Mouse (Mus musculus): ENCODE results near the gene Nit2.
"Not testable (repeated sequence)": the region's sequence is repeated elsewhere in the genome, so short reads cannot be mapped to it uniquely, and the experiment has no call there.

The Nit2 gene

DNA sequence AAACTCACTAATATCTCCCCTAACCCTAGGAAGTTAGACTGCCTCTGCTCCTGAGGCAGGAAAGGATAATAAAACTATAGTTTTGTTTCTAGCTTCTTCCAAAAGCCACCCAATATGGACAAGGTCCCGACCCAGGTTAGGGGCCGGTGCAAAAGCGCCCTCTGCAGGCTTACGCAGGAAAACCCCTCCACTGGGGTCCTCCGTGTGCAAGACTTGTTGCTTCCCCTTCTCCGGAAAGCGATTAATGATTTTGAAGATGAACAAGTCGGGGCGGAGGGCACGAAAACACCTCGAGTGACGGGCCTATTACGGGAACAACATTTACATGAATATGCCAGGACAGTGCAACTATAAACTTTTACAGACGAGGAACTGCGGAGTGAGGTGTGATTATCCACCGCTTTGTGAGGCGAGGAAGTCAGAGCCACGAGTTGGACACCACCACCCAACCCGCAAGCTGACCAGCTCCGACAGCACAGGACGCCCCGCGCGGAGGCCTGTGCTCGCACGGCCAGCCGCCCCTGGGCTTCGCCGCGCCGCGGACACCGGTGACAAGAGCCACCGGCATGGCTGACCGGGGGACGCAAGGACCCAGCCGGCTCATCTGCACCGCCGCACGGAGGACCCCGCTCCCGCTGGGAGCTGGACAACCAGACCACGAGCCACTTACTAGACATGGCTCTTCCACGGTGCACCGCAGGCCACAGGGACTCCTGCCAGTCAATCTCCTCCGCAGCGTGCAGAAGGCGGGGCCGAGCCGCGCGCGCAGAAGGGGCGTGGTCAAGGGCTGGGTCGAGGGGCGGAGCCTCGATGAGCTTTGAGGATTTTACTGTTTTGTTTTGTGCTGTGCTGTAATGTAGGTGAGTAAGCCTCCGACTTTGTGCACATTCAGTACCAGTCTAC, at the start of gene Nit2:
TSS of gene Nit2 (minus strand) at position 731 of the 903 bp plus-strand sequence.
- peak; percentile 94 for DNase-seq

DNA sequence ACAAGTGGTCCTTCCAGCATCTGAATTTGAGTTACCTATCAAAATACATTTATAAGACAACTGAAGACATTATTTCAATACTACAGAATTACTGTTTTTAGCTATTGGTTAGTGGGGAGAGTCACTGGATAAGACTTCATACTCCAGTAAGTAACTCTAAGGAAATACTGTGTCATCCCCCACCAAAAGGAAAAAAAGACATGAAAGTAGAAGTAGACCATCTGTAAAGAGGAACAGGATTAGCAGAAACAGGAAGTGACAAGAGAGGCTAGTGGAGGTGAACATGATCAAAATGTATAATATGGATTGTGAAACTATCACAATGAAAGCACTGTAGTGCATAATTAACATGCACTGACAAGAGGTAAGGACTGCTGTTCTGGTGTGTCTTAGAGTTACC, 48.8 kb upstream of the Nit2 start:
- DNase-seq = no peak

DNA sequence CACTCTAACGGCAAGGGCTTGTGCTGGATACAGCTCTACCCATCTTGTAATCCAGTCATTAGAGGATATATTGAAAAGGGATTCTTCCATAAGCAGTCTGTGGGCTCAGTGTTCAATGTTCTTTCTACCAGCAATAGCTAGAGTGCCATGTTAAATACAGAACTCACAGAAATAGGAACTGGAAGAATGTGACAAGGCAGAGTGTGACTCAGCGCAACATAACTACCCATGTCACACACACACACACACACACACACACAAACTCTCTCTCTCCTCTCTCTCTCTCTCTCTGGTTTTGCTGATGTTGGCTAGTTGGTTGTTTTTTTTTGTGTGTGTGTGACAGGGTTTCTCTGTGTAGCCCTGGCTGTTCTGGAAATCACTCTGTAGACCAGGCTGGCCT, 43.9 kb upstream of the Nit2 start:
- no peak for DNase-seq

DNA sequence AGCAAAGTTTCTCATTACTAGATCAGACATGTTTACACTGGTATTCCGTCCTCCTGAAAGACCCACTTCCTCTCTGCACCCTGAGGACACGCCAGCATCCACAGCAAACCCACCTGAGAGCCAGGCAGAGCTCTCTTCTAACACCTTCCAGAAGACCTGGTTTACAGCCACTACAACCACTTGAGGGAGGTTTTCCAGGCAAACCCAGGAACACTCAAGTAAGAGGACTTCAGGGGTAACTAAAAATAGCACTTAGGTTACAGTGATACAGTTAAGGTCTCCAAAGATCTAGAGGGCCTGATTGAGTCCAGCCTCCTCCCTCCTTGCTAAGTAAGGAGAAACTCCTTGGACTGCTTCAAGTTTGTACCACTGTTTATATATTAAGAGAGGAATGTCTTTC, 41.2 kb upstream of the Nit2 start:
- DNase-seq = no peak

DNA sequence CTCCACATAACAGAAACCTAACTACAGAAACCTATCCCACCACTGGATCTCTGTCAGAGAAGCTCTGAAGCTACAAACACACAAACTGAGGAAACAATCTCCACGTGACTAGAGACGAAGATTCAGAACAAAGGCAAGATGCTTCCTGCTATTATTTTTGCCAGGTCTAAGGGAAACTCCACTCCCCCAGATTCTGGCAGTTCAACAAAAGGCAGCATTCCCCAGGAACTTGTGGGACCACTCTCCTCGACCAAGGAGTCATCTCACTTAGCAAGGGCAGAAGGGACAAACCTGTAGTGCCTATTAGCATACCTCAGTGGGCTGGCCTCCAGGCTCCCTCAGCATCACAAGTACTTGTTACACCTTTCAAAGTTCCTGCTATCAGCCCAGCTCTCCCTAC, 30.1 kb upstream of the Nit2 start:
- no peak for DNase-seq

DNA sequence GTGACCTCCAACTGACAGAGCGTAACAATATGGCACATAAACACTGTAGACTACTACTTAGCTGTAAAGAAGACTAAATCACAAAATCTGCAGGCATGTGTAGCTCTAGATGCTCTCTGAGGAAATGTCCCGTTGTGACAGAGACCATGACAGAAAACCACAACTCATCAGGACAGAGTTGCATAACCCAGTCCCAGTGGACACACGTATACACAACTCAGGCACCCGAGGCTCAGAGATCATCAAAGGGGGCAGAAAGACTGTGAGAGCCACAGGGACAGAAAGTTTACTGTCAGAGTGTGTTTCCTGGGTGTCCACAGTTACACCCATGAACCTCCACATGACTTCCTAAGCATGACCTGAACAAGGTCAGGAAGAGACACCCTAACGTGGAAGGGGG, 29.4 kb upstream of the Nit2 start:
- no peak for DNase-seq

DNA sequence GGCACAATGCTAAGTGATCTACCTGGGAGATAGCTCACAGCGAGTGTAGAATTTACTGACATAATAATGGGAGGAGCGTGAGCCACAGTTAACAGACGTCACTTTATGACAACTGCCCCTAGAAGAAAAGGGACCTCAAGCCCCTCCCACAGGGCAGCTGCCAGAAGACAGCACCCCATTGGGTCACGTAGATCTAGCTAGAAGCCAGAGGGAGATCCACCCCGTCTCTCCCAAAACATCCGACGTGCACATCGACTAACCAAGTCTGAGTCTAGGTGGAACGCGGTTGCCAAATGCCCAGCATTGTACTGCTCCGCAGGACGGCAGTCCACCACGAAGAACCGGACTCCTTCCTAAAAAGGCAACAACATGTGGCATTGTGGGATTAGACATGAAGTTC, 24.1 kb upstream of the Nit2 start:
- DNase-seq = no peak

DNA sequence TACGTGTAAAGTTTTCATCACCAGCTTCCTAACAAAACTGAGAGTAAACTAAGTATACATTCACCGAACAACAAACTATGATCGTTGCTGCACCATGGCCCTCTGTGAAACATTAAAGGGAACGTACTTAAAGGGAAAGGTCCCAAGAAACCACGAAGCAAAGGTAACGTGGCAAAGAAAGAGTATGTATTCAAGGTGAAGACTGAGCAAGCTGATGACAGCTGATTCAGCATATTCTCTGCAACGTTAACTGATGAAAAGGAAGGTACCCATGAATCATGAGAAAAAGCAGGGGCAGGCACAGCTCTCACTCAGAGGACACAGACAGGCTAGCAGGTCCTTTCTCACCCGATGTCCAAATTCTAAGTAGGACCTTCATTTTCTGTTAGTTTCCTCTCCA, 23.2 kb upstream of the Nit2 start:
- no peak for DNase-seq

DNA sequence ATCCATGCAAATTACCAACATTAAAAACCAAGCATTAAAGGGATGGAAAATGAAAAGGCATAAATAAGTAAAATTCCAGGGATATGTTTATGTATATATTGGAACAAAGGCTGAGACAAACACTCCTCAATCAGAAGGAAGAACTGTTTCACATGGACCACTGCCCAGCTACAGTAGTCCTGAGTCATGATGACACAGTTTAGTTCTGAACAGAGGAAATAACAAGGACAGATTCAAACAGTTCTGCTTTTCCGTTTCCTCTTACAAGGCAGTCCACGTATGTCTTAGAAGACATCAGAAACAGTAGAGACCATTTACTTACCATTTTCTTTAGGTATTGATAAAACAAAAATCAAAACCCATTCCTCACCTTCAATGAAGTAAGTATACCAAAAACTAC, 22.4 kb upstream of the Nit2 start:
- DNase-seq = no peak

DNA sequence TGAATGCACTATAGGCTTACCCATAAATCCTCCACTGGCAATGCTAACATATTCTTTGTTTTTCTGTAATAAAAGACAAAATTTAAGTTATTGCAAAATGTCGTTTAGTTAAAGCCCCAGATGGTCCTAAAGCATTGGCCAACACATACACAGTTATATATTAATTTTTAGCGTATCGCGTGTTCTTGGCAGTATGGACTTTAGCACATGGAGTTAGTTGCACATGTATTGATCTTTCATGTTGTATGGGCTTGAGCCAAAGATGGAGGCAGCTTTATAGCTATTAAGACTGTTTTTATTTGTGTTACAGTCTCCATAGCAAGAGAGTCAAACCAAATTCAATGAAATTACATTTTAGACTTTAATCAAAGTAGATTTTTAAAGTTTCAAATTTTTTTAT, 19.5 kb upstream of the Nit2 start:
- no peak for DNase-seq

DNA sequence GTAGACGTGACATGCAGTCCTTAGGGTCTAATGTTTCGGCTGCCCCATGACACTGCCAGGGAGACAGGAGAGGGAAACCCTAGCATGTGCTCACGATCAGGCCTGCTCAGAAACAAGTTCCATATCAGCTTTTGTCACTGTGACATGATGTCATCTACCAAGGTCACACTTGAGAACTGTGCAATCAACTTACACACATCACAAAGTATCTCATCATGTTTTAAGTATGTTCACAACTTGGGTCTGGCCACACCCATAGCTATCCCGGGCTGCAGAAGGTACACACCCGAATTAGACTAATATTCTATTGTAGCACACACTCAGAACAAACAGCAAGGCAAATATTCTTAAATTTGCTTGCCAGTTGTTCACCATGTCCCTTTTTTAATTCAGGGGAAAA, 14.9 kb upstream of the Nit2 start:
- no peak for DNase-seq

DNA sequence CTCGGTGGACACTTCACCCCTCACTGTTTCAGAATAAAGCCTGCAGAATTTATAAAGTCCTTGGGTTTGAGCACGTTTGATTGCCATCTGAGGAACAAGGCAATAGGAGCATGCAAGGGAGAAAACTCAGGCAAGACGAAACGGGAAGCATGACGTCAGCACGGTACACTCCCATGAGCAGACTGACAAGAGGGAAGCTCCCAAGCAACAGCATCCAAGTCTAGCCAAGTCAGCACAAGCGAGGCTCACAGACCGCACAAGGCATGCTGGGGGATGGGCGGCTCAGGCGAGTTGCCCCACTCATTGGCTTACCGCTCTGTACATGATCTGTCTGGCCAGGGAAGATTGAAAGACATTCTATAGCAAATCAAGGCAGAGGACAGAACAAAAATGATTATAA, 14.0 kb upstream of the Nit2 start:
- peak; percentile 42 for DNase-seq

DNA sequence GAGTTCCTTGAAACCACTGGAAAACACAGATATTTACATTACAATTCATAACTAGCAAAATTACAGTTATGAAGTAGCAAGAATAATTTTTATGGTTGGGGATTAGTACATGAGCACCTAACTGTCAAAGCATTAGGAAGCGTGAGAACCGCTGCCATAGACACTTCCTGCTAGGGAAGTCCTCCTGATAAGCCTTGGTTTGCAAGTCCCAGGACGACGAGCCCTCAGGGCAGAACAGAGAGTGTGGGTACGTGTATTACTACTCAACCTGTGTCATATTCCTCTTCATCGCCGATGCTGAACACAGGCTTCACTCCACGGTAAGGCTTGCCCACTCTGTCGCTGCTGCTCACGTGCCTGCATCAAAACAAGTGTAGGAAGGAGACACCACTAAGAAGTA, 10.5 kb upstream of the Nit2 start:
- no peak for DNase-seq

DNA sequence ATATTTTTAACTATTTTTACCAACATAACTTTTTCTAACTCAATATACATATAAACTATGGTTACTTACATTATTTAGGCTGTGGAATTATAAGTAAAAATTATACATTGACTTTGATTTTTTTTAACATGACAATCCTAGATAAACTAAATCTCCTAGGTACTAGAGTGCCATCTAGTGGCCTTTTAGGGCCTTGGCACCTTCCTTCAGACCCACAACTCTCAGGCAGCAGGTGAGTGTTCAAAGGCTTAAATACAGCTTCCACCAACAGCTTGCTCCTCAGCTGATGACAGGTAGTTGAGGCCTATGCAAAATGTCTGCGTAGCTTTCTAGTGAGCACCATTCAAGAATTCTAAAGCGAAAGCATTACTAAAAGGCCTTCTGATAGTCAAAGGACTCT, 10.1 kb upstream of the Nit2 start:
- DNase-seq = no peak

DNA sequence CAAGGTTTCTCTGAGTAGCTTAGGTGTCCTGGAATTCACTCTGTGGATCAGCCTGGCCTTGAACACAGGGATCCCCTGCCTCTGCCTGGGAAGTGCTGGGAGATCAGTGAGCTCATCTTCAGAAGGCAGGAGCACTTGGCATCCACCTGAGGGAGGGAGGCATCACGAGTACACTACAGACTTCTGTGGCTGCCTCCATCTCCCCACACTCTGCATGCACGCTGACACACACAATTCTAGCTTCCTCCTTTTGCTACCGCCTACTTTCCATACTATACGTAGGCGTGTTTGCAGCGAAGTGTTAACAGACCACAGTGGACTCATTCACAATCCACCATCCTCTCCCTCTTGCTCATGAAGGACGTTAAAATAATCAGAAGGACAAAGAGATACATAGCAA, 9.1 kb upstream of the Nit2 start:
- DNase-seq = peak; percentile 32

DNA sequence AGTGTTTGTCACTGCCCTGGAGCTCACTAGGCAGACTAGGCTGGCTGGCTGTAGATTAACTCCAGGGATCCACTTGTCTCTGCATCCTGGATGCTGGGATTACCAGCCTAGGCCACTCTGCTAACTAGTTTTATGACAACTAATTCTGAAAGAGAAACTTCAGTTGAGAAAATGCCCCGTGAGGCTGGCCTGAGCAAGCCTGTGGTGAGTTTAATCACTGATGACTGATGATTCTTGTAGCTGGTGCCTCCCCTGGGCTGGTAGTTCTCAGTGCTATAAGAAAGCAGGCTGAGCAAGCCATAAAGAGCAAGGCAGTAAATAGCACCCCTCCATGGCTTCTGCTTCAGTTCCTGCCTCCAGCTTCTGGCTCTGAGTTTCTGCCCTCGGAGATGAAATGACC, 8.6 kb upstream of the Nit2 start:
- no peak for DNase-seq

DNA sequence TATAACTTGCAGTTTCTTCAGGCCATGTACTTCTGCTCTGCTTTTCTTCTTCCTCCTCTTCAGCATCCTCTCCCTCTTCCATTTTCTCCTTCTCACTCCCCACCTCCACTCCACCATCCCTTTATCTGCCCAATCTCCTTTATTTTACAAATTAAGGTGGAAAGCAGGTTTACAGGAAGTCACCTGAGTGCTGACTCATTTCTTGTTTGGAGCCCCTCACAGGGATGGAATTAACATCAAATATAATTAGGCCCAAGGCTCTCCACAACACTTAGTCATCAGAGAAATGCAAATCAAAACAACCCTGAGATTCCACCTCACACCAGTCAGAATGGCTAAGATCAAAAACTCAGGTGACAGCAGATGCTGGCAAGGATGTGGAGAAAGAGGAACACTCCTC, 7.3 kb upstream of the Nit2 start:
- not testable (repeated sequence) for DNase-seq

DNA sequence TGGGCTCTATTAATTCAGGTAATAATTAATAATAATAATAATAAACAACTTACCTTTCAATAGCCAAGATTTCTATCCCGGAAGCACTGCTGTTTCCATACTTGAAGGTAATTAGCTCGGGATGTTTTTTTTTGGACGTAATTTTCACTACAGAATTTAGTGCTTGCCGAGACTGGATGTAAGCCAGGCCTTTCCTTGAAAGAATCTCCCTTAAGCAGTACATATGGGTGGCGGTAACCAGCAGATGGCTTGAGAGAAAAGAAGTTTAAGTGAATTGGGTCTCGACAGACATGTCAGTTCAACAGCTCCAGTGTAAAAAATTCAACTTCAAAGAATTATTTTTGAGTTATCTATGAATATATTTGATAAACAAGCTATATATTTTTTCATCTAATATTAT, 4.4 kb upstream of the Nit2 start:
- no peak for DNase-seq

DNA sequence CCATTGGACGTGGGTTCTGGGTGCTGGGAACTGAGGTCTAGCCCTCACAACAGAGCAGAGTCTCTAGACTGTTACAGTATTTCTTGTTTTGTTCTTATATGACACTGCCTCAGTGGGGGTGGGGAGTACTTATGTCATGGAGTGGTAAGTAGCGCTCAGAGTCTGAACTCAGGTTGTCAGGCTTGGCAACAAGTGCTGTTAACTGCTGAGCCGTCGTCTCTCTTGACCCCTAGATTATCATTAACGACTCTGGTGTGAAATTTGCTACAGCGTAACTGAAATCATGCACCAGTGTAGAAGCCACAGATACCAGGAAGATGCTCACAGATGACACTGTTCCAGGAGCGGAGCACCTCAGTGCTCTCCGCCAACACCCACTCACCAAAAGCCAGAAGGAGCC, 4.0 kb upstream of the Nit2 start:
- DNase-seq = no peak

DNA sequence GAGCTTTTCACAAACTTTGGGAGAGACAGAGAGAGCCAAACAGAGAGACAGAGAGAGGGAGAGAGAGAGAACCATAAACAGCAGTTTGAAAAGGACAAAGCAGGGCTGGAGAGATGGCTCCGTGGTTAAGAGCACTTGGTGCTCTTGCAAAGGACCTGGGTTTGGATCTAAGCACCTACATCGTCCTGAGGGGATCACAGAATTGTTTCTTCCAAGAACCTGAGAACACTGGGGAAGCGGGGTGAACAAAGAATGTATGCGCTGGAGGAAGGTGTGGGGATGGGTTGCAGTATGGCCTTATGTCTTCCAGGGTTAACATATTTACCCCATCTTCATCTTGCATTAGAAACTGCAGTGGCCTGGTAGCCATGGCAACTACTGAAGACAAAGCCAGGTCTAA, 1.1 kb upstream of the Nit2 start:
- DNase-seq = no peak

DNA sequence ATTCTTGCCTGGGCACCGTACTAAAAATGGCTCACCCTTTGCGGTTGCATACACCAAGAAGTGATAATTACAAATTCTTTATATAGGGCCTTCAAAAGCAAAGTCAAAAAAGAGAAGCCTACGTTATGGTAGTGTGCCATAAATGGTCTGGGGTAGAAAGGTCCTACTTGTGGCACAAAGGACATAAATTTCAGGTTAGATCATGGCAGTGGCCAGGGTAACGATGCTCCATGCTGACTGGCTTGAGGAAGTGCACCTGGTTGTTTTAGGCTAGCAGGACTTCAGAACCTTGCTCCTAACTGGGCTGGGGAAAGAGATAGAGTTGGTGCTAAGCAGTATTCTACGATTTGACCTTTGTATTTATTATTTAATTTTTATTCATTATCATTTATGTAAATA, 372 bp upstream of the Nit2 start:
- no peak for DNase-seq

DNA sequence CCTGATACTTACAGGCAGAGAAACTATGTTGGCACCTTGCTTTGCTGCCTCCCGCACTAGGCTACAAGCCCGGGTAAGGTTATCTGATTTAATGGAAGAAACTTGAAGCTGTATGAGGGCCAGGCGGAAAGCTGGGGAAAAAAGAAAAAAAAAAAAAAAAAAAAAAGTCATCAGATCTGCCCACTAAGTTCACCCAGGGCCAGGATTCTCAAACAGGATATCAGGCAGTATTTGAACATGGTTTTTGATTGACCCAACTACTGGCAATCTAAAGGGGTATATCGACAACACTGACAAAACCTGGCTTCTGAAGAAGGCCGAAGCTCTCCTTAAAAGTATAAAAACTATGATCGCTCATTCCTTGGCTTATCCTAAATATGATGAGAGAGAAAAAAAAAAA, 1.1 kb downstream of the Nit2 start:
- DNase-seq = no peak

DNA sequence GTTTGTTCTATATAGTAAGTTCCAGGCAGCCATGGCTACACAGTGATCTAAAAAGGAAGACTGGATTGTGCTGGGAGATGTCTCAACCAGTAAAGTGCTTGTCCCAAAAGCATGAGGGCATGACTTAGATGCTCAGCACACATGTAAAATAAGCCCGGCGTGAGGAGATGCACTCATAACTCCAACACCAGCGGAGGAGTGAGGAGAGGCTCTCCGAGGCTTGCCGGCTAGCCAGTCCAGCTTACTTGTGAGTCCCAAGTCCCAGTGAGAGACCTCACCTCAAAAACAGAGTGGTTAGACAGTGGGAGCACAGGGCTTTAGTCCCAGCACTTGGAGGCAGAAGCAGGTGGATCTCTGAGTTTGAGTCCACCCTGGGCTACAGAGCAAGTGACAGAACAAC, 2.0 kb downstream of the Nit2 start:
- no peak for DNase-seq

DNA sequence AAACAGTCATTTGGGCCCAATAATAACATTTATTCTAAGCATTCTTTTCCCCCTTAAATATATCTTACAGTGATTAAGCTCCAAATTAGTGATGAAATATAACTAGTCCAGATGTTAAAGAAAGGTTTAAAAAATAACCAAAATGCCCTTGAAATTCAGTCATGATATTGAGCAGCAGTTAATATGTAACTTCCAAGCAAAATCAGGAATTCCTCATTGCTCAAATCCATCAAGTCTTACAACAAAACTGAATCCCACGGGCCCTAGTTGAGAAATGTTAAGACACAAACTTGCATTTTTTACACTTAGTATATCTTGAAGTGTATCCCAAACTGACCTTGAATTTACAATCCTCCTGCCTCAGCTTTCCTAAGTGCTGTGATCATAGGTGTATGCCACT, 3.4 kb downstream of the Nit2 start:
- no peak for DNase-seq

DNA sequence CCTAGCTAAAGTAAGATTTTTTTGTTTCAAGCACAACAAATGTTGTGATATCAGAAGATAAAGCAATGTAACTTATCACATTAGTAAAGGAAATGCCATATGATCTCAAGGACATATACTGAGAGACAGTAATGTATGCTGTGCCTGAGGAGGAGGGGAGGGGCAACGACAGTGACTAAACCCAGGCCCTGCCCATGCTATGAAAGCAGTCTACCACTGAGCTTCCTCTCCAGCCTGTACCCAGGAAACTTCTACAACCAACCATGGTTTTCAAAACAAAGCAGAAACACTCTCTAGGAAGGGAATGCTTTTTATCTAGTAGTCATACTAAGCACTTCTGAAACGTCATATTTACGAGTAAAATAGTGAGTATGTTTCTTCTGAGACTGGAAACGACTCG, 4.3 kb downstream of the Nit2 start:
- DNase-seq = no peak

Data from right cerebral cortex, postnatal 14 days (tissue).